Mouse (Mus musculus): Measurements from ENCODE around the gene Actr2.

GRCm38 (mm10) chr11:20072826-20073225, 39.9 kb downstream of the Actr2 start:
- TF ChIP-seq CTCF (IDR thresholded peaks at IDR 0.05; ENCODE audit: borderline replicate concordance, insufficient read depth, low read length): no peak
- no peak for TF ChIP-seq POLR2A (IDR thresholded peaks at IDR 0.05; ENCODE audit: low read depth, low read length)
